Mouse (Mus musculus) olfactory bulb, adult 2 months (tissue): Measurements from ENCODE around the gene Srsf11. TPM values are rescaled to one million over a fixed set of nuclear protein-coding genes. Genes with fewer than 3 reads are reported as not detected.

ENCODE experiments used
- H3K27ac ChIP-seq: fragments of 200-500 bp; 2 replicates; pipeline ENCODE4 v1.5.1; 2012; ENCODE audit warnings: low read depth, low read length; ENCODE audit not compliant: insufficient read depth
- H3K4me1 ChIP-seq: fragments of 200-500 bp; 2 replicates; pipeline ENCODE4 v1.6.1; 2012; ENCODE audit warnings: low read length; ENCODE audit not compliant: control insufficient read depth, insufficient read depth
- H3K4me3 ChIP-seq: fragments of 200-500 bp; 2 replicates; pipeline ENCODE4 v1.5.1; 2012; ENCODE audit warnings: mild to moderate bottlenecking, low read depth, low read length, moderate library complexity; ENCODE audit not compliant: insufficient read depth
- CTCF ChIP-seq: fragments of 200-500 bp; IDR thresholded peaks from 2 replicates; pipeline ENCODE4 v1.5.1; 2012; ENCODE audit warnings: low read depth, mild to moderate bottlenecking, low read length, moderate library complexity; ENCODE audit not compliant: insufficient read depth
- POLR2A ChIP-seq: fragments of 200-500 bp; IDR thresholded peaks from 2 replicates; pipeline ENCODE4 v1.6.1; 2012; ENCODE audit warnings: mild to moderate bottlenecking, low read depth, low read length, moderate library complexity; ENCODE audit not compliant: insufficient read depth
- WGBS: fragments of 180-500 bp; shearing (Covaris S2); methylation state at CpG from one replicate; pipeline ENCODE4 v1.1.7; 2018; 5-methylcytosine and 5-hydroxymethylcytosine counted together
- polyA plus RNA-seq: library from polyadenylated mRNA; stranded (reverse); fragments of >200 nt; gene quantifications from 2 replicates; pipeline ENCODE4 v1.2.4, GENCODE M21; 2012; ENCODE audit warnings: low replicate concordance; ENCODE audit not compliant: missing spikeins, insufficient read depth, insufficient read length

Srsf11 gene
- polyA plus RNA-seq, 1 experiment: 253 TPM

- no peak overlapping the region for H3K27ac ChIP-seq
- no peaks in the 10 kb centered on the region for H3K4me1 ChIP-seq
- H3K4me3 ChIP-seq: no peak overlapping the region
- WGBS: 78% methylated on average over 1 of the region's 1 CpGs
- TF ChIP-seq POLR2A (no peak), CTCF (no peak)
Measured at GRCm38 (mm10) chr3:158008647-158009046, 27.8 kb downstream of the Srsf11 start.

GRCm38 (mm10) chr3:157998742-157999369 is 37.6 kb downstream of the Srsf11 start:
- 29% methylated on average over 1 of the region's 1 CpGs for WGBS
- Histone ChIP-seq H3K4me3 (no peak overlapping the region), H3K27ac (no peak overlapping the region), H3K4me1 (no peaks in the 10 kb centered on the region)
- no peak for TF ChIP-seq POLR2A
- no peak for TF ChIP-seq CTCF

GRCm38 (mm10) chr3:157995726-157996125 is 40.7 kb downstream of the Srsf11 start:
- H3K27ac ChIP-seq: no peak overlapping the region
- TF ChIP-seq POLR2A (no peak), CTCF (no peak)
- no peak overlapping the region for H3K4me3 ChIP-seq
- no peaks in the 10 kb centered on the region for H3K4me1 ChIP-seq
- 89% methylated on average over 2 of the region's 2 CpGs for WGBS

GRCm38 (mm10) chr3:157993322-157993721 is 43.1 kb downstream of the Srsf11 start:
- H3K4me3 ChIP-seq: no peak overlapping the region
- no peak overlapping the region for H3K27ac ChIP-seq
- TF ChIP-seq POLR2A: no peak
- no peak for TF ChIP-seq CTCF
- no peaks in the 10 kb centered on the region for H3K4me1 ChIP-seq

- no peak for TF ChIP-seq CTCF
- no peak for TF ChIP-seq POLR2A
- Histone ChIP-seq H3K4me1 (no peaks in the 10 kb centered on the region), H3K27ac (no peak overlapping the region), H3K4me3 (no peak overlapping the region)
Measured at GRCm38 (mm10) chr3:157979619-157980018, 56.8 kb downstream of the Srsf11 start.

GRCm38 (mm10) chr3:157973236-157973635 is 63.2 kb downstream of the Srsf11 start:
- no peaks in the 10 kb centered on the region for H3K4me1 ChIP-seq
- no peak overlapping the region for H3K4me3 ChIP-seq
- TF ChIP-seq CTCF (no peak), POLR2A (no peak)
- 99% methylated on average over 2 of the region's 2 CpGs for WGBS
- H3K27ac ChIP-seq: no peak overlapping the region

GRCm38 (mm10) chr3:157971151-157971550 is 65.3 kb downstream of the Srsf11 start:
- TF ChIP-seq CTCF (no peak), POLR2A (no peak)
- 81% methylated on average over 2 of the region's 2 CpGs for WGBS
- H3K27ac ChIP-seq: no peak overlapping the region

More at GRCm38 (mm10) chr3:157971151-157971550, 65.3 kb downstream of the Srsf11 start:
- Histone ChIP-seq H3K4me1 (no peaks in the 10 kb centered on the region), H3K4me3 (no peak overlapping the region)

Other genes with a start within 250 kb of the Srsf11 start
- gene Cth, start 111.6 kb downstream of the Srsf11 start, polyA plus RNA-seq: not detected in 2 replicates
- not detected in 2 replicates for gene Ankrd13c, start 89.4 kb downstream of the Srsf11 start, polyA plus RNA-seq
- gene Lrrc40, start within 50 bp of the Srsf11 start, polyA plus RNA-seq: not detected in 2 replicates